Mouse (Mus musculus): ENCODE results near the gene Itga9.

DNA sequence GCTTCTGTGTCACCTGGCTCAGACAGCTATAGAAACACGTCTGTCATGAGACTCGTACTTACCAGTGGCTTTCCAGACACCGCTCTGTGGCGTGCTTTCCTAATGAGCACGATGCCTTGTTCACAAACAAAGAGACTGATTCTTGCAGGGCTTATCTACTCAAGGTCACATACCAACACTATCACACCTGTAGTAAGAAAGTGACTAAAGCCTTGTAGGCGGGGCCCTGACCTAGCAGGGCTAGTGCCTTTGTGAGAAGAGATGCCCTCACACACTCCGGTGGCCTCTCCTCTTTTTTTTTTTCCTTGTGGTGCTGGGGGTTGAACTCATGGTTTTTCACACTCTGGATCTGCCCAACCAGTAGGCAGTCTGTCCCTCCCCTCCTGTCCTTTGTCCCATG is 9.7 kb upstream of the Itga9 start:
- TF ChIP-seq CEBPB (IDR thresholded peaks at IDR 0.05; ENCODE audit: insufficient read depth, poor library complexity, severe bottlenecking) (no peak), POLR2AphosphoS2 (IDR thresholded peaks at IDR 0.05; ENCODE audit: insufficient read length, low read depth) (no peak), MYOG (IDR thresholded peaks at IDR 0.05; ENCODE audit: control insufficient read depth in 1 of 3, insufficient read depth in 1 of 3, insufficient read length in 2 of 3, low read depth in 2 of 3) (no peak), POLR2A (IDR thresholded peaks at IDR 0.05; ENCODE audit: insufficient read length, low read depth) (no peak), USF1 (IDR thresholded peaks at IDR 0.05; ENCODE audit: low read depth) (no peak), MAX (IDR thresholded peaks at IDR 0.05; ENCODE audit: low read depth) (no peak)

Measured in myocyte (in vitro differentiated cells).